Mouse (Mus musculus): ENCODE results near the gene Moxd1. TPM values are rescaled to one million over a fixed set of nuclear protein-coding genes. Genes with fewer than 3 reads are reported as not detected.

Gene Moxd1
- polyA plus RNA-seq (2015; fragmentation: Nextera tagmentation; extraction: Ambion mirVana) = 0.67 and 1.3 TPM in 2 replicates

DNA sequence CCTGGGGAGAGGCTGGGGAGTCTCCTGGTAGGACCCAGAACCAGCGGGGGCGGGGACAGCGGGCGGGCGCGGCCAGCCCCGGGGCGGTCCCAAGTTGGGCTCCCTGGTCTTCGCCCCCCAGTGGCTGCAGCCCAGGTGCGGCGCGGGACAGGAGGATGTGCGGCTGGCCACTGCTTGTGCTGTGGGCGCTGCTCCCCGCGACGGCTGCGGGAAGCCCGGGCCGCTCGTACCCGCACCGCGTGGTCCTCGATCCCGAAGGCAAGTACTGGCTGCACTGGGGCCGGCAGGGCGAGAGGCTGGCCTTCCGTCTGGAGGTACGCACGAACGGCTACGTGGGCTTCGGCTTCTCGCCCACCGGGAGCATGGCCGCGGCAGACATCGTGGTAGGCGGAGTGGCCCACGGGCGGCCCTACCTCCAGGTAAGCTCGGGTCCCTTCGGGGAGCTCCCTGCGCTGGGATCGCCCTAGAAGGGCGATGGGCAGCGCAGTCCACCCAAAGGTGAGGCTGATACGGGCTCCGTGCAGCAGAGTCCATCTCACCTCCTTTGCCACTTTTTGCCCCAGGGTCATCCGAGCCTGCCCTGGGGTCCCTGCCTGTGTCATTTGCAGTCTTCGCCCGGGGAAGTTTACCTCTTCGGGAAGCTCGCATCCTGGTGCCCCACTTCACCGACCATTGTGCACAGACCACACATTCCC, at the start of gene Moxd1:
TSS of gene Moxd1 (plus strand) at position 69 of the 695 bp plus-strand sequence.
- ATAC-seq = peak; percentile 87
- Histone ChIP-seq H3K27ac (no peak within 1 kb of the TSS), H3K36me3 (no peaks in the 10 kb centered on the region), H3K9ac (replicated peaks) (peak within 1 kb of the TSS; percentile 67), H3K4me1 (replicated peaks) (peaks cover 20% of the 10 kb centered on the region), H3K9me3 (no peaks in the 10 kb centered on the region), H3K4me2 (replicated peaks) (peak within 1 kb of the TSS; percentile 90), H3K4me3 (replicated peaks) (peak within 1 kb of the TSS; percentile 46), H3K27me3 (peaks cover 48% of the 10 kb centered on the region)
- under 1% methylated on average over 52 of the region's 56 CpGs for WGBS

DNA sequence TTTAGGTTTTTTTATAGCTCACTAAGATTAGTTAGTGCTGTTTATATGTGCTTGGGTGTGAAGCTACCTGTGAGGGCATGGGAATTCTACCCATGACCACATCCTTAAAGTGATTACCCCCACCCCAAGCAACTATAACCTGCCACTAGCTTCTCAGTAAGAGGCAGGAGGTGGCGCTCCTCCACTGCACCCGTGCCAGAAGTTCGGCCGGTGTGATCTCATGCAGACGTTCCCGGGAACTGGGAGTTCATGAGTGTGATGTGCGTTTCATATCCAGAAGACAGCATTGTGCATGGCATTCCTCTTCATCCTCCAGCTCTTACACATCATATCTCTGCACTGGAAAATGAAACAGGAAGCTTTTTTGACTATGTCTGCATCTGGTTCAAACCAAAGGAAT, 32.9 kb upstream of the Moxd1 start:
- H3K36me3 ChIP-seq = peaks cover 32% of the 10 kb centered on the region
- no peak overlapping the region for H3K9ac ChIP-seq (replicated peaks)
- H3K4me1 ChIP-seq (replicated peaks) = no peaks in the 10 kb centered on the region
- WGBS = 71% methylated on average over 7 of the region's 7 CpGs
- H3K4me3 ChIP-seq (replicated peaks) = no peak overlapping the region
- H3K27ac ChIP-seq = no peak overlapping the region
- 0 out of 2 replicates have a peak, but pooled peaks have one; percentile 40 for ATAC-seq
- H3K9me3 ChIP-seq = no peaks in the 10 kb centered on the region
- H3K27me3 ChIP-seq = no peaks in the 10 kb centered on the region
- H3K4me2 ChIP-seq (replicated peaks) = no peak overlapping the region

DNA sequence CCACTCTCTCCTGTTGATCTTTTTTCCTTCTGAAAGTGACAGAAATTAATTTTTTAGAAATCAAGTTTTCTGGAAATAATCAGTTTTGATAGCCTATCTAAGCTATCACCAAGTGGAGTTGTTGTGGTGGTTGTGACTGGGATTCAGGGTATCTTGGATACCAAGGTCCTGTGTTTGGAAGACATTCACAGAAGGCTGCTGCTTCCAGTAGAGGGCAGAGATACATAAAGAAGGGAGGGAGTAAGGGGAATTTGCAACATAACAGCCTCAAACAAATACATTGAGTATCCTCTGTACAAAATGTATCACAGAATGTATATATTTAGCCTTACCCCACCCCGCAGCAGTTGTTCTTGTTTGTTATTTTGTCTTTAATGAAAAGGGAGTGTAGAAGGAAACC, 31.3 kb upstream of the Moxd1 start:
- 60% methylated on average over 1 of the region's 1 CpGs for WGBS
- Histone ChIP-seq H3K27me3 (no peaks in the 10 kb centered on the region), H3K9me3 (no peaks in the 10 kb centered on the region), H3K36me3 (peaks cover 17% of the 10 kb centered on the region), H3K9ac (replicated peaks) (no peak overlapping the region), H3K4me2 (replicated peaks) (no peak overlapping the region), H3K4me1 (replicated peaks) (no peaks in the 10 kb centered on the region), H3K27ac (no peak overlapping the region), H3K4me3 (replicated peaks) (no peak overlapping the region)
- no peak for ATAC-seq

DNA sequence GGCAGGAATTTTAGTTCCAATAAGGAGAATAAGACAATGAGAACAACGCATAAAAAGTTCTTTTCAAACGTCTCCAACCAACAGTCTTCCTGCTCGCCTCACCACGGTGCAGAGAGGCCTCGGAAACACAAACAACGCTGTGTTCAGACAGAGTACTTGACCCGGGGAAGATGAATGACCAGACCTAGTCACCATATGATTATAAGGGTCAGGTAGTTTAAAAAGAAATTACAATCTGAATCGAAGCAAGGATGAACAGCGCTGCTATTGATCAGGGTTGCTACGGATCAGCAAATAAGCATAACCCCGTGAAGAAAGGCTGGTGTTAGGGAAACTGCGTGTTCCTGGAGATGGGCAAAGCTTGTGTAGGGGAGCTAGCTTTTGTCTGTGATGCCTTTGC, 24.0 kb upstream of the Moxd1 start:
- H3K9me3 ChIP-seq = no peaks in the 10 kb centered on the region
- H3K27ac ChIP-seq = no peak overlapping the region
- H3K36me3 ChIP-seq = no peaks in the 10 kb centered on the region
- no peak overlapping the region for H3K9ac ChIP-seq (replicated peaks)
- no peak overlapping the region for H3K4me2 ChIP-seq (replicated peaks)
- 36% methylated on average over 12 of the region's 12 CpGs for WGBS
- no peak overlapping the region for H3K4me3 ChIP-seq (replicated peaks)
- no peaks in the 10 kb centered on the region for H3K27me3 ChIP-seq
- ATAC-seq = no peak
- H3K4me1 ChIP-seq (replicated peaks) = no peaks in the 10 kb centered on the region

DNA sequence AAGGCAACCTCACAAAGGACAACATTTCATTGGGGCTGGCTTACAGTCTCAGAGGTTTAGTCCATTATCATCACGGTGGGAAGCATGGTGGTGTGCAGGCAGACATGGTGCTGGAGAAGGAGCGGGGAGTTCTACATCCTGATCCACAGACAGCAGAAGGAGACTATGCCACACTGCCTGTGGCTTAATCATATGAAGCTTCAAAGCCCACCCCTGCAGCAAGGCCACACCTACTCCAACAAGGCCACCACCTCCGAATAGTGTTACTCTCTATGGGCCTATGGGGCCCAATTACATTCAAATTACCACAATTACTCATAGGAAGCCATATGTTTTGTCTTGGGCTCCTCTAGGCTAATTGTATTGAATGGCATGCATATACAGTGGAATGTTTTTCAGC, 23.2 kb upstream of the Moxd1 start:
- no peak overlapping the region for H3K27ac ChIP-seq
- H3K36me3 ChIP-seq = no peaks in the 10 kb centered on the region
- H3K4me3 ChIP-seq (replicated peaks) = no peak overlapping the region
- no peak overlapping the region for H3K9ac ChIP-seq (replicated peaks)
- no peaks in the 10 kb centered on the region for H3K4me1 ChIP-seq (replicated peaks)
- H3K27me3 ChIP-seq = no peaks in the 10 kb centered on the region
- no peak overlapping the region for H3K4me2 ChIP-seq (replicated peaks)
- no peaks in the 10 kb centered on the region for H3K9me3 ChIP-seq
- no peak for ATAC-seq
- 74% methylated on average over 3 of the region's 3 CpGs for WGBS

DNA sequence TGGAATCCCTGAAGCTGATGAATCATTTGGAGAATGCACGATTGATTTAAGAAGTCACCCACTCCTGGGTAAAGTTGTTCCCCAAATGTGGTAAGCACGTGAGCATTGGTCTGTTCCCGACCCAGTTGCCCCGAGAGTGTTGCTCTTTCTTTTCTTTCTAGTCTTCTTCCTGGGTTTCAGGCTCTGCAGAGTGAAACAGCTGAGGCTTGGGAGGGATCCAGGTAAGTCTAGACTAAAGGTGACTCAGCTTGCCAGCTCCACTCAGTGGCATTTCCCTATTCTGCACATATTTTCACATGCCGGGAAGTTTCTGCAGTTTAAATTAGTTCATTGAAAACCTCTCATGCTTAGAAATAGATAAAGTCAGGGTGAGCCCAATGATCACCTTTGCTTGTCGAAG, 13.2 kb upstream of the Moxd1 start:
- no peak overlapping the region for H3K9ac ChIP-seq (replicated peaks)

DNA sequence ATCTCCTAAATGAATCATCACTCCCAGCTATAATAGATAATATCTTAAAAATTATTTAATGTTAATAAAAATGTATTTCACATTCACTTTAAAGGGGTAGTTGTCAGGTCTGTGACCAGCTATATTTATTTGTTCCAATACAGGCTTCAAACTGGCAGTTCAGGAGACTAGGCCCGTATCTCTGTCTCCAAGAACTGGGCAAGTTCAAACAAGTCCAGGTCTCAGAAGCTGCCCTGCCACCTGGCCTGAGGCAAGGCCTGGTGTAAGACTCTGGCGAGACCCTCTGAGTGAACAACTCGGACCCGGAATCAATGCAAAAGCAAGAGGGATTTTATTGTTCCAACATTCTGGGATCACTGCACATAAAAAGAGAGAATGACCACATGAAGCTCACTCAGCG, 10.0 kb upstream of the Moxd1 start:
- no peak overlapping the region for H3K4me2 ChIP-seq (replicated peaks)
- no peaks in the 10 kb centered on the region for H3K36me3 ChIP-seq
- no peak overlapping the region for H3K4me3 ChIP-seq (replicated peaks)
- 58% methylated on average over 5 of the region's 5 CpGs for WGBS
- H3K9ac ChIP-seq (replicated peaks) = no peak overlapping the region
- no peaks in the 10 kb centered on the region for H3K27me3 ChIP-seq
- H3K27ac ChIP-seq = no peak overlapping the region
- ATAC-seq = no peak
- H3K9me3 ChIP-seq = no peaks in the 10 kb centered on the region
- H3K4me1 ChIP-seq (replicated peaks) = no peaks in the 10 kb centered on the region

More for the DNA sequence above, 13.2 kb upstream of the Moxd1 start:
- ATAC-seq = no peak
- WGBS = 93% methylated on average over 6 of the region's 6 CpGs
- Histone ChIP-seq H3K9me3 (no peaks in the 10 kb centered on the region), H3K27me3 (no peaks in the 10 kb centered on the region), H3K36me3 (no peaks in the 10 kb centered on the region), H3K4me2 (replicated peaks) (no peak overlapping the region), H3K4me3 (replicated peaks) (no peak overlapping the region), H3K27ac (no peak overlapping the region), H3K4me1 (replicated peaks) (no peaks in the 10 kb centered on the region)

DNA sequence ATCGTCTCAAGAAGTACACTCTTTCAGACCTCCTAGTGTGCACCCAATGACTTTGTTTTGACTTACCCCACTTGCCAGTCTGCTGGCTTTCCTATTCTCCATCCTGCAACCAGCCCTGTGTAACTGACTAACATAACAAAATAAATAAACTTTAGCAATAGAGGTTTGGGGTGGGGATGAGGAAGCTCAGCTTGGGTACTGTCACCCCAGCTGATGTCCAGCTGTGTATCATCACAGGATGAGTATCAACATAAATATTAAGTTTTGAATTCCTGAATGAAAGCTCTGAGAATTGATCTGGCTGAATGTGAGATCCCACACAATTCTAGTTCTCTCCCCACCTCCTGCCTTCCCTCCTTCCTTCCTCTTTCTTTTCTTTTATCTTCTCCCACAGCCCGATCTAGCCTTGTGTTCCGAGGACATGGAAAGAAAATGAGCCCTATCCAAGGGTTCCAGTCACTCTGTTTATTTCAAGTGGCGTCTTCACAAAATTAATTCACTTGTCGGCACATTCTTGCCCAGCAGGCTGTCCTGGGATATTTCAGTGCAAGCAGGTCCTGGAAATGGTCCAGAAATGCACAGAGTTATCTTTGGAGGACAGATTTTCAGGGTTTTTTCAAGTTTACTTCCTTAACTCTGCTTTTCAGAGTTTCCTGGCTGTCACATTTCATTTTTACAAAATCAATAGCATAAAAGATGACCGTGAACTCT, 5.6 kb upstream of the Moxd1 start:
- no peak overlapping the region for H3K27ac ChIP-seq
- no peaks in the 10 kb centered on the region for H3K36me3 ChIP-seq
- H3K9ac ChIP-seq (replicated peaks) = no peak overlapping the region
- H3K4me3 ChIP-seq (replicated peaks) = no peak overlapping the region
- no peak overlapping the region for H3K4me2 ChIP-seq (replicated peaks)
- no peaks in the 10 kb centered on the region for H3K9me3 ChIP-seq
- 67% methylated on average over 6 of the region's 6 CpGs for WGBS
- no peak for ATAC-seq
- peaks cover 15% of the 10 kb centered on the region for H3K27me3 ChIP-seq
- H3K4me1 ChIP-seq (replicated peaks) = 0 out of 2 replicates have a peak, but pooled peaks cover under 1% of the 10 kb centered on the region

DNA sequence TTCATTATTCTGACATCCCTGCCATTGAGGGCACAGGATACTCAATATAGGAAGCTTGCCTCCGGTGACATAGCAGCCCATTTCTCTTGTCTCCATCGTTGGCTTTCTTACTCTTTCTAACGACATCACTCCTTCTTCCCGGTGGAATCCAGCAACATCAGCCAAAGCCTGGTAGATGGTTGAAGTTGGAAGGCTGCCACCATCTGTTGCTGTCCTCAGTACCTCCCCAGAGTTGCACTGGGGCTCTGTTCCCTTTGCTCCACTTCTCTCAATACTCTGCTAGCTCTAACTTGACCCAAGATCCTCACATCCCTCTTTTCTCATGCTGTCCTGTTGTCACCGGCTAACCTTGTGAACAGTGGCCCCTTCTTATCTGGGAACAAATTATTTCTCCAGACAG, 2.4 kb upstream of the Moxd1 start:
- no peak overlapping the region for H3K9ac ChIP-seq (replicated peaks)
- WGBS = 92% methylated on average over 5 of the region's 5 CpGs
- no peak for ATAC-seq
- no peaks in the 10 kb centered on the region for H3K36me3 ChIP-seq
- H3K4me1 ChIP-seq (replicated peaks) = peaks cover 13% of the 10 kb centered on the region
- no peak overlapping the region for H3K4me3 ChIP-seq (replicated peaks)
- H3K27me3 ChIP-seq = peaks cover 43% of the 10 kb centered on the region
- no peak overlapping the region for H3K4me2 ChIP-seq (replicated peaks)
- H3K9me3 ChIP-seq = no peaks in the 10 kb centered on the region
- H3K27ac ChIP-seq = no peak overlapping the region

DNA sequence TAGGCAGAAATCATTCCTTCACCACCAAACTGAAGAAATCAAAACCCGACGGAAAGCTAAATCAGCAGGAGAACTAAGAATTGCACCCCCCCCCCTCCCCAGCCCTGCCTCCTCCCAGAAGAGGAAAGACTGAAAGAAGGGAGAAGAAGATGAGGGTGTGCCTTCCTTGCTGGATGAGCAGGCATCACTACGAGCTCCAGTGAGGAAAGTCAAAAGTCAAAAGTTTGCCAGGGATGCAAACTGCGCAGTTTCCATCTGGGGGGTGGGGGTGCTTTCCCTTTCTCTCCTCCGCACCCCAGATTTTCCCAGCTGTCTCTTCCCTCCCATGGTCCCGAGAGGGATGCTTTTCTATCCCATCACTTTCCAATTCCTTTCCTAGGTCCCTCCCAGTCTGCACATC, 406 bp upstream of the Moxd1 start:
- ATAC-seq = no peak
- H3K9ac ChIP-seq (replicated peaks) = no peak overlapping the region; the same call in 1 of the 2 replicates
- peak overlapping the region; percentile 46 for H3K4me3 ChIP-seq (replicated peaks)
- no peaks in the 10 kb centered on the region for H3K36me3 ChIP-seq
- H3K4me2 ChIP-seq (replicated peaks) = peak overlapping the region; percentile 90
- peaks cover 48% of the 10 kb centered on the region for H3K27me3 ChIP-seq
- WGBS = 9% methylated on average over 6 of the region's 6 CpGs
- no peak overlapping the region for H3K27ac ChIP-seq
- H3K4me1 ChIP-seq (replicated peaks) = peaks cover 14% of the 10 kb centered on the region
- no peaks in the 10 kb centered on the region for H3K9me3 ChIP-seq

DNA sequence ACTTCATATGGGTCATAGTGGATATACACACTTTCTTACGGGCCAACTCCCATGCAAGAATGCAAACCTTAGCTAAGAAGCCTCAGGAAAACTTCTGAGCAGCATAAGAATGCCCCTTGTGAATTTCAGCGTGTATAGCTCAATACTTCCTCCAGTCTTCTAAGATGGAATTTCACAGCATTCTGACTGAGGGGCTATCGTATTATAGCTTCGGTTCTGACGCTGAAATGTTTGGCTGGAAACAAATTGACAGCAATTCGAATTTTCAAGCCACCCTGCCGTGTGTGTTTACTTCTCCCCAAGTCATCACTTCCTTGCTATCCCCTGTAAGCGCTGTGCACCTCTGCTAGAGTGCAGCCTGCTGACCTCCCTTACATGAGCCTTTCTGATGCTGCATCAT, 1.3 kb downstream of the Moxd1 start:
- H3K4me2 ChIP-seq (replicated peaks) = no peak overlapping the region
- peaks cover 23% of the 10 kb centered on the region for H3K4me1 ChIP-seq (replicated peaks)
- WGBS = 26% methylated on average over 8 of the region's 8 CpGs
- H3K4me3 ChIP-seq (replicated peaks) = no peak overlapping the region
- H3K27me3 ChIP-seq = peaks cover 48% of the 10 kb centered on the region
- H3K27ac ChIP-seq = no peak overlapping the region
- H3K9me3 ChIP-seq = no peaks in the 10 kb centered on the region
- no peak for ATAC-seq
- no peaks in the 10 kb centered on the region for H3K36me3 ChIP-seq
- no peak overlapping the region for H3K9ac ChIP-seq (replicated peaks)

DNA sequence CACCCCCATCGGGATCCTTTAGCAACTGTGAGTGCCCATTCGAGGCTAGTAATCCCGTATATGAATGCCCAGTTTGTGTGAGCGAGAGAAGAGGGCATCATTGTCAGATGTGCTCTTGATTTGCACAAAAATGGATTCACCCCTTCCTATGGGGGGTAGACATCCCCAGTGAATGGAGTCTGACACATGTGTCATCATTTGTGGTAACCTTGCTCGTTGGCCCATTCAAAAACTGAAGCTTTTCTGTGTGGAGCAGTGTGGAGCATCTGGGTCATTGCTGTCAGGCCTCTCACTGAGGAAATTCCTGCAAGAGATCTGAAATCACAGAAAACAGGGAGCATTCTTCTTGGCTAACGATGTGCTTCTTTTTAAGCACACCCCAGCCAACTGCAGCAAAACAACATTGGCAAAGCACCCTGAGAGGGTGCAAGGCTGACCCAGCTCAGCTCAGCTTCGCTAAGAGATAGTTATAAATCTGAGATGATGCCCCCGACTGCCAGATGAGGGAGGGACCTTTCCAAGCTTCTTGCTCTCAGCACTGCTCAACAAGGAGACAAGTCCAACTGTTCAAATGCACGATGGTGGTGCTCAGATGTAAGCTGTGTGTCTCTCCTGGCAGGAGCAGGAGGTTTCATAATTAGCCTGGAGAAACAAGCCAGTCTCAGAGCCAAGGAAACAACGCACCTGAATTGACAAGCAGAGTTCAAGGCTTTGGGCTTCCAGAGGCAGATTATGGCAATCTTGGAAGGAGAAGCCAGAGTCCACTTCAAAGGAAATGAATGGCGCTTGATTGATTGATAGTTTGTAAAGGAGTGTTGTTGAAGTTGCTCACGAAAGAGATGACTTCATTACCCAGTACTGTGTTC, 5.2 kb downstream of the Moxd1 start:
- H3K9ac ChIP-seq (replicated peaks) = no peak overlapping the region
- H3K27ac ChIP-seq = 0 out of 2 replicates have a peak overlapping the region, but pooled peaks have one; percentile 2
- peaks cover 17% of the 10 kb centered on the region for H3K4me1 ChIP-seq (replicated peaks)
- H3K9me3 ChIP-seq = no peaks in the 10 kb centered on the region
- ATAC-seq = no peak
- WGBS = 38% methylated on average over 12 of the region's 12 CpGs
- no peak overlapping the region for H3K4me2 ChIP-seq (replicated peaks)
- H3K27me3 ChIP-seq = peaks cover 25% of the 10 kb centered on the region
- H3K36me3 ChIP-seq = no peaks in the 10 kb centered on the region
- no peak overlapping the region for H3K4me3 ChIP-seq (replicated peaks)
